Mouse (Mus musculus): ENCODE data around the gene Rita1. TPM values are rescaled to one million over a fixed set of nuclear protein-coding genes. Genes with fewer than 3 reads are reported as not detected.

Rita1 gene
- polyA plus RNA-seq, 1 experiment = 58.5 TPM

DNA sequence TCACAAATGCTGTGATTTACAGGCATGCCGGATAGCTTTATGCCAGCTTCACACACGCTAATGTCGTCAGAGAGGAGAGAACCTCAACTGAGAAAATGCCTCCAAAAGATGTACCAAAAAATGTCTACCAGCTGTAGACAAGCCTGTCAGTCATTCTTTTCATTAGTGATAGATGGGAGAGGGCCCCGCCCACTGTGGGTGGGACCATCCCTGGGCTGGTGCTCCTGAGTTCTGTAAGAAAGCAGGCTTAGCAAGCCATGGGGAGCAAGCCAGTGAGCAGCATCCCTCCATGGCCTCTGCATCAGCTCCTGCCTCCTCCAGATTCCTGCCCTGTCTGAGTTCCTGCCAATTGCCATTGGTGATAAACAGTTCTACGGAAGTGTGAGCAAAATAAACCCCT, 23.2 kb upstream of the Rita1 start:
- TF ChIP-seq GATA1 (IDR thresholded peaks at IDR 0.05; ENCODE audit: low read length) = no peak

DNA sequence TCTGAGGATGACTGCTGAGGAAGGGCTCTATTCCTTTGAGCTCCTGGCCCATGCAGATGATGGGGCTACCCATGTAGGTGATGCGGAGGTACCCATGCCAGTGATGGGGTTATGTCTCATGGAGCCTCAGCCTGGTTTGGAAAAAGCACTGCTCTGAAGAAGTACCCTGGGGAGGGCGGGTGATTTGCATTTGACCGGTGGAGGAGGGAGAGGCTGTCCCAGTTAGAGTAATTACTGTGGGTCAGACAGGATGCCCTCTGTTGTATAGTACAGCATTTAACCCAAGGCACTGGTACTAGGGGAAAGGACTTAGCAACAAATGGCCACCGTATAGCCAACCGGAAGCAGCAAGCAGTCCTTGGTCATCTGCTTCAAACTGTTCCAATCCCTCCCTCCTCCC, 22.5 kb upstream of the Rita1 start:
- TF ChIP-seq GATA1 (IDR thresholded peaks at IDR 0.05; ENCODE audit: low read length) = no peak

DNA sequence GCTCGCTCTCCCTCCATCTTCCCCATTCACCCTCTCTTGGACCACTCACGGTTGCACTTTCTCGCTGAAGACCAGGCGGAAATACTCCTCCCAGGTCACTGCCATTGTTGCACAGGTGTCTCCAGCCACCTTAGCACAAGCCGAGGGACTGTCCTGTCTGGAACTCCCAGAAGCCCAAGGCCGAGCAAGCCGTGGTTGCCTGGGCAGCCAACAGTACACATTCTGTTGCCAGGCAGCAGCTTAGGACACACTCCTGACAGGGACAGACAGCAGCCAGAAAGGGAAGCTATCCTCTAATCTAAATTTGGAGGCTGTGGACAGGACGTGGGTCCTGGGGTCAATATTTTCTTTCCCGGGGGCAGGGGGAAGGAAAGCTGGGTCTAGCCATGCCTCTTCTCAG, 21.7 kb upstream of the Rita1 start, which contains the start of gene Cfap73:
Cfap73 (minus strand) TSS at position 105 of the 400 bp plus-strand sequence.
- TF ChIP-seq GATA1 (IDR thresholded peaks at IDR 0.05; ENCODE audit: low read length) = no peak

DNA sequence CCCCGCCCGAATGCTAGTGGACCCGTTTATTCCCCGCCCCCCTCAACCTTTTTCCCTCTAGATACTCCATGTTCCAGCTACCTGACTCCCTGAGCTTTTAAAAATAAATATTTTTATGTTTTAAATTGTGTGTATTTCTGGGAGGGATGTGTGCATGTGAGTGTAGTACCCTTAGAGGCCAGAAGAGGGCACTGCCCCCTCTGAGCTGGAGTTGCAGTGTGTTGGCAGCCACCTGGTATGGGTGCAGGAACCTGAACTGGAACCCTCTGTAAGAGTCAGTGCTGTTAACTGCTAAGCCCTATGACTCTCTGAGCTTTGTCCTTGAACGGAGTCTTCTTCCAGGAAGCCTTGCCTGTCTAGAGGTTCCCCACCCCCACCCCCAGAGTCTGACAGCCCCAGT, 19.5 kb upstream of the Rita1 start:
- no peak for TF ChIP-seq GATA1 (IDR thresholded peaks at IDR 0.05; ENCODE audit: low read length)

DNA sequence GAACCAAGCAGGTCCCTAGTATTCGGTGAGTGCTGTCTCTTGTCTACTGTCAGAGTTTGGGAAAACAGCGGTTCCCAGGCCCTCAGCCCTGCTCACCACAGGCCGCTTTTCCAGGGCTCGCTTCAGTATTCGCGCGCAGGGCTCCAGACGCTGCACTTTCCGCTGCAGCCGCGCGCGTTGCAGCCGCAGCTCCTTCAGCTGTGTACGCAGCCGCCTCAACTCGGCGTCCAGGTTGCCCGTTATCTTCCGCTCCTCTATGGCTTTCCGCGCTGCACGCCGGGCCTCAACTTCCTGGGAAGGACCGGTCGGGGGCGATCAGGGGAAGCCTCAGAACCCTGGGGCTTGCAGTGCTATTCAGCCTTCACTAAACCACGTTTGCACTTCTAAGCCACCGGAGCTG, 18.7 kb upstream of the Rita1 start:
- no peak for TF ChIP-seq GATA1 (IDR thresholded peaks at IDR 0.05; ENCODE audit: low read length)

DNA sequence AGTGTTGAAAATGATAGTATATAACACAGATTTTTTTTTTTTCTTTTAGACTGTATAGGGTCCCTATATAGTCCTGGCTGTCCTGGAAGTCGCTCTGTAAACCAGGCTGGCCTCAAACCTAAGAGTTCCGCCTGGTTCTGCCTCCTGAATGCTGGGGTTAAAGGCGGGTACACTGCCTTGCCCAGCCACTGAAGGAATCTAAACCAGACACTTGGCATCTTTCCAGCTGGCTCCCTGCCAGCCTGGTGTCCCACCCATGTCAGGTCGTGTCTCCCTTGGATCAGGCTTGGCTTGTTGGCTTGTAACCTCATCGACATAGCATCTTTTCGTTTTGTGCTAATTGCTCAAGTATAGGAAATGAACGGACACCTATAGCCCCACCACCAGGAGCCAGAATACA, 16.2 kb upstream of the Rita1 start:
- no peak for TF ChIP-seq GATA1 (IDR thresholded peaks at IDR 0.05; ENCODE audit: low read length)

DNA sequence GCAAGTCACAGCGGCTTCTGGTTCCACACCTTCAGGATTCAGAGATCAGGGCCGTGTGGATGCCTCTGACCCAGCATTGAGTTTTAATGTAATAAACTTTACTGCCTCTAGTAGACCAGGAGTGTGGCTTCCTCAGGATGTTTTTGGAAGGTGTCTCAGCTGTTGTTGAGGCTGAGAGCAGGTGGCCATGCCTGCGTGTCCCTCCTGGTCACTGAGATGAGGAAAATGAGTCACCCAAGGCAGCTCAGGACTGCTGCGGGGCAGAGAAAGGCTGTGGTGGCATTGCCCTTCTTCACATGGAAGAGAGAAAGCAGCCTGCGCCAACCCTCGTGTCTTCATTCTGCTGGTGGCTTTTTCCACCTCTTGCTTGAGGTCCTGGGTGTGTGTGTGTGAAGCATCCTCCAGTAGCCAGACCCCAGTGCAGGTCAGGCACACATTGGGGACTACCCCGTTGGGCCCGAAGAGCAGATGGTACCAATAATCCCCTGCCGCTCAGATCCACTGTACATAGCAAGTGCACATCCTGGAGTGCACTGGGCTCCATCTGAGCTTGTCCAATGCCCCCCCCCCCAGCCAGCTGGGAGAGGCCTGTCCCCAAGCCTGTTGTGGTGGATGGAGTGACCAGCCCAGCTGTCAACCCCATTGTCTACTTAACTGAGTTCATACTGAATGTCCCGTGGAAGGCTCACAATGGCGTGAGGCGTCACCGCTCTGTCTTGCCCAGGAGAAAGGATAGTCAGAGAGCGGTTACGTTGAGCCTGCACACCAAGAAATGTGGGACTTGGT, 15.3 kb upstream of the Rita1 start:
- no peak for TF ChIP-seq GATA1 (IDR thresholded peaks at IDR 0.05; ENCODE audit: low read length)

DNA sequence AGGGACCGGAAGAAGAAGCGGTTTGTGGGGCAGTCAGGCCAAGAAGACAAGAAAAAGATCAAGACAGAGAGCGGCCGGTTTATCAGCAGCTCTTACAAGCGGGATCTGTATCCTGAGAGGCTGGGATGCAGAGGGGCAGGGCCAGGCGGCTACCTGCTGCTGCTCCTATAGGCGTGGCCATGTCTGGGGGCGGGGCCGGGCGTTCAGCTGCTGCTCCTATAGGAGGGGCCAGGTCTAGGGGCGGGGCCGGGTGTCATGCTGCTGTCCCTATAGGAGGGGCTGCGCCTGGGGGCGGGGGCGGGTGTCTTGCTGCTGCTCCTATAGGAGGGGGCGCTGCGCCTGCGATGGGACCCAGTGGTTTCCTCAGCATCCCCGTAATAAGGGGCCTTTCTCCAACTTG, 14.0 kb upstream of the Rita1 start:
- no peak for TF ChIP-seq GATA1 (IDR thresholded peaks at IDR 0.05; ENCODE audit: low read length)

DNA sequence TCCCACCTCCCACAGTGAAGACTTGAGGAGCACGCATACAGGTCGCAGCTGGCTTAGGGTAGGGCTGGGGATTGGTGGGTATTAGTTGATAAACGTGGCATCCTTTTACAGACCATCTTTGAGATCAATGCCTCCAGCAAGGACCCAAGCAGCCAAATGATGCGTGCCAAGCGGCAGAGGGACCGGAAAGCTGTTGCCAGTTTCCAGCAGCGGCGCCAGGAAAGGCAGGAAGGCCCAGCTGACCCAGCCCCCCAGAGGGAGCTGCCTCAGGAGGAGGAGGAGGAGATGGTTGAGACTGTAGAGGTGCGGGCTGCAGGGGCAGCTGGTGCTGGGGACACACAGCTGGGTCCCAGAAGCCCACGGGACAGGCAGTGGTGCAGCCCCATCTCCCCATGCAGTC, 12.0 kb upstream of the Rita1 start:
- TF ChIP-seq GATA1 (IDR thresholded peaks at IDR 0.05; ENCODE audit: low read length) = no peak

DNA sequence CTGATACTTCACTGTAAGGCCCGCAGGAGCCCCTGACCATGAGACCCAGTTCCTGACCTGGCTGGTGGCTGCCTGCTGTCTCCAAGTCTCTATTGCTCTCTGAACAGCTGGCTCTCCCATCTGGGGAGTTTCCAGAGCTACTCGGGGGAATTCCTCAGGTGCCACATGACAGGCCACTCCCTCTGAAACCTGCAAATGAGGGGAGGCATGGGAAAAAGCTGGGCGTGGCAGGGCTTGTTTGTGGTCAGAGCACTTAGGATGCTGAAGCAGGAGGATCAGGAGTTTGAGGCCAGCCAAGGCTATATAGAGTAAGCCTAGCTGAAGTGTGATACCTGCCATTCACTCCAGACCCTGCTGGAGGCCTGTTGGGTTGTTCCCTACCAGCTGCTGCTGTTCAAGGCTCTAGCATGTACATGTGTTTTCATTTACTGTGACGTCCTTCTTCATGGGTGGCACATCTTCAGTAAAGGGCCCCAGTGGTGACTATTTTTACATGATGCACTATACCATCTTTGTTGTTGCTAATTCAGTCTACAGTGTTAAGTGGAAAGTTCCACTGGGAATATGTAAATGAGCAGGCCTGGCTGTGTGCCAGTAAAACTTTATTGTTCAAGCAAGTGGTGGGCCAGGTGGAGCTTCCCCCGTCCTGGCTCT, 9.9 kb upstream of the Rita1 start:
- TF ChIP-seq GATA1 (IDR thresholded peaks at IDR 0.05; ENCODE audit: low read length) = no peak

DNA sequence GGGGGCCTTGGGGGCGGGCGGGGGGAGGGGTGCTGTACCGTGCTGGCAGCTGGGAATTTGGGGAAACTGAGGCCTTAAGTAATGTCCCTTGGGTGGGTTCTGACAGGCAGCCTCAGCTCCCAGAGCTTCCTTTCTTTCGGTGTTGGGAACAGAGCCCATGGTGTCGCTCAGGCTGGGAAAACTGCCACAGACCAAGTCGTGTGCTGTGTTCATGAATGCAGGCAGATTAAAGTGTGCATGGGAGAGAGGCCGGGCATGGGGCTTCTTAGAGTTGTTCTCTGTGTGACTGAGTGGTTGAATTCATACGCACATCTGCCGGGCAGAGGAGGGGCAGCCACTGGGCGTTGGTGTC, 9.4 kb upstream of the Rita1 start:
- no peak for TF ChIP-seq GATA1 (IDR thresholded peaks at IDR 0.05; ENCODE audit: low read length)

DNA sequence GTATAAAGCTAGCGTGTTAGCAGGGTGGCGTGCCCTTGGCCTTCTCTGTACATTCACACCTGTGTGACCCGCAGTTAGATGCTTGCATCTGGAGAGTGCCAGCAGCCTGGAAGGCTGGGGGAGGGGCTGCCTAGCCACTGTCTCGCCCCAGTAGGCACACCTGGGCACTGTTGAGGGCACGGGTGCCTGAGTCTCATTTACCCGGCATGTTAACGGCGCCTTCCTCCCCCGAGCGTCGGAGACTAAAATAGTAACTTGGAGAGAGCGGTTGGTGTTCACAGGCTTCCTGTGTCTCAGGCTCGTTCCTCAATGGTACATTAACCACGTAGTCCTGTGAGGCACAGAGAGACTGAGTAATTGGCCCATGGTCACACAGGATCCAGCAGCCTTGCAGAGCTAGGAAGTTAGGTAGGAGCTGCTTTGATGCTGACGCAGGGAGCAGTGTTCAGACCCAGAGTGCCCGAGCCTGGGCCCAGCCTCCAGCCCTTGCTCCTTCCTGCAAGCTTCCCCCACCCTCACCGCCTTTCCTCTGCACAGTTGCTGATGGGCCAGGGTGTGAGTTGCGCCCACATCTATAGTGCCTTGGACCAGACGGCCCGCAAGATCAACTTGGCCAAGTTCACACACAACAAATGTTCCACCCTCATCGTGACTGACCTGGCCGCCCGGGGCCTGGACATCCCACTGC, 8.8 kb upstream of the Rita1 start:
- no peak for TF ChIP-seq GATA1 (IDR thresholded peaks at IDR 0.05; ENCODE audit: low read length)

DNA sequence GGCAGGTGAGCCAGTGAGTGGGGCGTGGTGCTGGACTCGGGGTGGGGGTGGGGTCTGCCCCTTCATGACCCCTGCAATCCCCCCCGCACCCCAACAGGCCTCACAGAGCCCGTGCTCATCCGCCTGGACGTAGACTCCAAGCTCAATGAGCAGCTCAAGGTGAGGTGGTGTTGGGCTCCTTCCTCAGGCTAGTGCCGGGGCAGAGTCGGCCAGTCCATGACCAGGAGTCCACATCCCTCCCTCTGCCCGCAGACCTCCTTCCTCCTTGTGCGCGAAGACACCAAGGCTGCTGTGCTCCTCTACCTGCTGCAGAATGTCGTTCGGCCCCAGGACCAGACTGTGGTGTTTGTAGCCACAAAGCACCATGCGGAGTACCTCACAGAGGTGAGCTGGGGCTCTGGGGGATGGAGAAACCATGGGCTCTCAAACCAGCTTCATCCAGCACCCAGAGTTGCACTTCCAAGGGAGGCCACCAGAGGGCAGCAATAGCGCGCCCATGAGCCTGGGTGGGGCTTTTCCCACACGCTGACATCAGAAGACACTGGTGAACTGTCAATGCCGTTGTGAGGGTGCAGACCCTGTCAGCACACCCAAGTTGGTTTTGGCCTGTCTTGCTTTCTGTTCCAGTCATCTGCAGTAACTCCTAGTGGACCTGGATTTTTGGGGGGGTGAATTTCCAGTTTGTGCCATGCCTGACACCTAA, 8.1 kb upstream of the Rita1 start:
- no peak for TF ChIP-seq GATA1 (IDR thresholded peaks at IDR 0.05; ENCODE audit: low read length)

DNA sequence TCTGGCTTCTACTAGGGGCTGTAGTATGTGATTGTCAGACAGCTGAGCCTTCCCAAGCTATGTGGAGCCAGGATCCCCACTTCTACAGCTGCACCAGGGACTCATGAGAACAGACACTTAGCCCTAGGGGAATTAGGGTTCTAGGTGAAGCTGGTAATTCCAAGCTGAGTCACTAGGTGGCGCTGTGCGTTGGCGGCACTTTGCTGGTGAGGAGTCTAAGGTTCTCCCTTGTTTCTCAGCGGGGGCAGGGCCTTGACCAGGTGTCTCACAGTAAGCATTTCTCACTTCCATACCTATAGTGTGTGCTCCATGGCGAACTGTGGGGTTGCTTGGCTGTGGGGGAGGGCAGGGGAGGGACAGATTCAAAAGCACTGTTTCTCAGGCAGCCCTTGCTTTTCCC, 6.8 kb upstream of the Rita1 start:
- no peak for TF ChIP-seq GATA1 (IDR thresholded peaks at IDR 0.05; ENCODE audit: low read length)

DNA sequence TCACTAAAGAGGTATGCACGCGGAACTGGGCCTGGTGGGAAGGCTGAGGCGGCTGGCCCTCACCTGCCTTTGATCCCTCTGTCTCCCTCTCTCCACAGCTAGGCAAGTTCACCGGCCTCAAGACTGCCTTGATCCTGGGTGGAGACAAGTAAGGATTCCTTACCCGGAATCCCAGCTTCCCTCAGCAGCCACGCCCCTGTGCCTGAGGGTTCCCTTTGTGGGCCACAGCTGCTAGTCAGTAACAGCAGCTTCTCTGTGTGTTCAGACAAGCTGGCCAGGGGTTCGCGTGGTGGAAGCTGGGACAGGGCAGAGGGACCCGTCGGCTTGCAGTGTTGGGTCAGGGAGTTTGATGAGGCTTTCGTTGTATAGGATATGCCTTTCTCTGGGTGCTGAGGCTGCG, 6.4 kb upstream of the Rita1 start:
- TF ChIP-seq GATA1 (IDR thresholded peaks at IDR 0.05; ENCODE audit: low read length) = no peak

DNA sequence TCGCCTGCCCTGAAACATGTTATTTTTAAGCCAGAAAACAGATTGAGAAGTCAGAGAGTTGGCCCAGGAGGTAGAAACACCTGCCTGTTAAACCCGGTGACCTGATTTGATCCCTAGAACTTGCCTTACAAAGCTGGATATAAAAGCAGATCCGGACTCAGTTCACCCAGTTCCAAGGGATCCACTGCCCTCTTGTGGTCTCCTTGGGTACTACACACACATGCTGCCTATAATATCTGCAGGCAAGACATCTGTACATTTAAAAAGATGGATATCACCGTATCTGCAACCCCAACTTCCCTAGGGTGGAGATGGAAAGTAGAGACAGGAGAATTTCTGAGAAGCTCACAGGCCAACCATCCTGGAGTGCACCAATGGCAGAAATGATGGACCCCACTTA, 3.5 kb upstream of the Rita1 start:
- no peak for TF ChIP-seq GATA1 (IDR thresholded peaks at IDR 0.05; ENCODE audit: low read length)

All from G1E-ER4 (cell line).